ENCODE assay signal across 8 mouse cellular contexts in the genomic region with DNA sequence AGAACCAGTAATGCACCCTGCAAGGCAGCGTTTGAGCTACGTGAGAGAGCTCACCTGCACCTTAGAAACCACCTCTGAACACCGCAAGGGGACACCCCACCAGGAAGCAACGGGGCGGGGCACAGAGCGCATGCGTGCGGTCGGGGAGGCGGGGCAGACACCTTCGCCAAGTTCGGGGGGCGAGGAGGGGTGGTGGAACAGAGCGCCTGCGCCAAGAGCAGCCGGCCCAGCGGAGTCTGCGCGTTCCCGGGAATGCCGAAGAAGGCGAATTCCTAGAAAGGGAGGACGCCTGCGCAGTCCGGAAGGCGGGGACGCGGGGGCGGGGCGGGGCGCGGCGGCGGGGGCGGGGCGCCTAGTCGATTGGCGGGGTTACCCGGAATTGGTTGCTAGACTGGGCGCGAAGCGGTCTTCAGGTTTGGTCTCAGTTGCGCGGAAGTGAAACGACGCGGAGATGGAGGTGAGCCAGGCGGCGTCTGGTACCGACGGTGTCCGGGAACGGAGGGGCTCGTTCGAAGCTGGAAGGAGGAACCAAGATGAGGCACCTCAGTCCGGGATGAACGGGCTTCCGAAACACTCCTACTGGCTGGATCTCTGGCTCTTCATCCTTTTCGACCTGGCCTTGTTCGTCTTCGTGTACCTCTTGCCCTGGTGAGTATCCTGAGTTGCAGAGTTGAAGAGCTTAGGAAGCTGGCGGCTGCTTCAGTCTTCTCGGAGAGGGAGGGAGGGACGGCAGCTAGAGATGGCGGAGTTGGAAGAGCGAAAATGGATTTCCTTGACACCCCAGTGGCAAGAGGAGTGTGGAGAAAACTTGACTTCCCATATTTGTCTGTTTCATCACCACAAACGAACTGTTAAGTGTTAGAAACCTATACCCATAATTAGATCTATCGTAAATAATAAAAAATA. TPM values are rescaled to one million over a fixed set of nuclear protein-coding genes. Genes with fewer than 3 reads are reported as not detected.
DNase-seq lines count a peak whose midpoint lies in the region; ATAC-seq lines count a peak whose summit lies in the region.

A gene (plus strand): TSS at position 195 of the 906 bp plus-strand sequence.

- H3K4me2 ChIP-seq in hindbrain, embryonic 11.5 days (replicated peaks; ENCODE audit: low read depth, low read length): peak within 1 kb of the TSS; percentile 53

- peak; percentile 99 for ATAC-seq in hindbrain, embryonic 11.5 days (ENCODE audit: low FRiP score)

- WGBS in hindbrain, embryonic 11.5 days: under 1% methylated on average over 59 of the region's 68 CpGs

- no peaks in the 10 kb centered on the region for H3K36me3 ChIP-seq in hindbrain, embryonic 11.5 days (ENCODE audit: control insufficient read depth, insufficient read depth, low read length)

- peak within 1 kb of the TSS; percentile 55 for H3K4me3 ChIP-seq in hindbrain, embryonic 11.5 days (ENCODE audit: low read depth, low read length)

- DNase-seq in Muller cell, postnatal 12 days (ENCODE audit: inconsistent ontology term): peak; percentile 97
- DNase-seq in cerebellum, adult 9-11 months: peak; percentile 97
- DNase-seq in frontal cortex, adult 2 months (ENCODE audit: extremely low spot score in 1 of 2, low spot score in 1 of 2): peak; percentile 90 to 97
- peak; percentile 96 for DNase-seq in hindbrain, embryonic 11.5 days (ENCODE audit: low spot score)
- DNase-seq in layer of hippocampus, postnatal 10 days (ENCODE audit: low spot score in 2 of 2): peak; percentile 95 to 98
- DNase-seq in lung, postnatal 10 days: peak; percentile 98
- DNase-seq in ovary, postnatal 36 days (ENCODE audit: low spot score): peak; percentile 98
- peak; percentile 97 for DNase-seq in thymus, postnatal 25 days

- H3K9me3 ChIP-seq in hindbrain, embryonic 11.5 days (ENCODE audit: control insufficient read depth, low read length): no peaks in the 10 kb centered on the region

- H3K9ac ChIP-seq in hindbrain, embryonic 11.5 days (ENCODE audit: low read depth, low read length): peak within 1 kb of the TSS; percentile 66

- H3K27ac ChIP-seq in hindbrain, embryonic 11.5 days (ENCODE audit: low read depth, low read length): 0 out of 2 replicates have a peak within 1 kb of the TSS, but pooled peaks have one; percentile 51

- H3K4me1 ChIP-seq in hindbrain, embryonic 11.5 days (replicated peaks; ENCODE audit: control insufficient read depth, insufficient read depth, low read length): no peaks in the 10 kb centered on the region

- H3K27me3 ChIP-seq in hindbrain, embryonic 11.5 days (ENCODE audit: control insufficient read depth, insufficient read depth, low read length): no peaks in the 10 kb centered on the region

RNA-seq across cellular contexts. Expression of the gene that starts here (rescaled TPM):
- polyA plus RNA-seq in frontal cortex, adult 2 months (2012; rRNA removed): 63.1 and 73.6 TPM in 2 replicates
- polyA plus RNA-seq in hindbrain, embryonic 11.5 days (2014; fragmentation: Nextera tagmentation; extraction: Ambion mirVana): 90.8 and 90.9 TPM in 2 replicates
- total RNA-seq in layer of hippocampus, postnatal 10 days (2021): 10 to 100 TPM; 46.7 to 55.6 TPM

Comparison
In these comparisons a context has a peak if more than half of its experiments do, and no peak if none do; other contexts are left out.
1. Peak in every context shown above with its lines: DNase-seq, ATAC-seq, H3K4me3 ChIP-seq and H3K27ac ChIP-seq.